34 mouse cellular contexts compared by ENCODE assay signal in genomic region chr2:116685756-116686155, GRCm38 (mm10).
"Had no signal": no experiment of that assay in that cellular context is flagged by ENCODE, and none has a peak within 500 bp of the region (broad histone marks: within the 10 kb centered on the region; RNA-seq: fewer than 3 reads in every experiment).

No protein-coding gene starts in this region.

- DNase-seq: heart, postnatal 10 days; heart, postnatal 14 days; heart, postnatal 36 days; heart, postnatal 4 days; kidney, adult 11 months; kidney, adult 18-20 months; kidney, adult 2 months; kidney, adult 8-10 months; kidney, postnatal 10 days; kidney, postnatal 14 days; kidney, postnatal 25 days; kidney, postnatal 36 days; kidney, postnatal 4 days; layer of hippocampus, adult 9-11 months; layer of hippocampus, postnatal 36 days had no signal

- H3K4me1 ChIP-seq: heart, embryonic 10.5 days; heart, embryonic 12.5 days; heart, embryonic 13.5 days; heart, embryonic 15.5 days; hindbrain, embryonic 10.5 days; hindbrain, embryonic 12.5 days; hindbrain, embryonic 13.5 days; hindbrain, embryonic 15.5 days; intestine, embryonic 15.5 days; kidney, embryonic 15.5 days had no signal

- H3K27ac ChIP-seq: heart, embryonic 10.5 days; heart, embryonic 13.5 days; heart, embryonic 15.5 days; hindbrain, embryonic 10.5 days; hindbrain, embryonic 12.5 days; hindbrain, embryonic 13.5 days; hindbrain, embryonic 14.5 days; hindbrain, embryonic 15.5 days; hindbrain, postnatal 0 days; intestine, embryonic 15.5 days; kidney, embryonic 15.5 days; kidney, postnatal 0 days; layer of hippocampus, adult 2 months had no signal

- H3K4me2 ChIP-seq: heart, embryonic 11.5 days; heart, embryonic 12.5 days; heart, embryonic 13.5 days; heart, embryonic 15.5 days; hindbrain, embryonic 12.5 days; hindbrain, embryonic 13.5 days; hindbrain, embryonic 14.5 days; hindbrain, embryonic 15.5 days; intestine, embryonic 15.5 days; kidney, embryonic 15.5 days had no signal

- H3K27me3 ChIP-seq: heart, embryonic 12.5 days; heart, embryonic 13.5 days; heart, embryonic 15.5 days; hindbrain, embryonic 12.5 days; hindbrain, embryonic 13.5 days; hindbrain, embryonic 15.5 days; intestine, embryonic 15.5 days; kidney, embryonic 15.5 days had no signal

- H3K9me3 ChIP-seq: heart, embryonic 10.5 days; heart, embryonic 12.5 days; heart, embryonic 13.5 days; heart, embryonic 15.5 days; hindbrain, embryonic 10.5 days; hindbrain, embryonic 12.5 days; hindbrain, embryonic 13.5 days; hindbrain, embryonic 15.5 days; intestine, embryonic 15.5 days; kidney, embryonic 15.5 days had no signal

- H3K9ac ChIP-seq: heart, embryonic 12.5 days; heart, embryonic 13.5 days; heart, embryonic 15.5 days; hindbrain, embryonic 12.5 days; hindbrain, embryonic 13.5 days; hindbrain, embryonic 14.5 days; hindbrain, embryonic 15.5 days; intestine, embryonic 15.5 days; kidney, embryonic 15.5 days had no signal

- ATAC-seq: hindbrain, embryonic 16.5 days; hindbrain, postnatal 0 days; inflammation-experienced regulatory T-cells, adult 6 months; intestine, embryonic 15.5 days; intestine, embryonic 16.5 days; intestine, postnatal 0 days had no signal

- H3K4me3 ChIP-seq: heart, embryonic 10.5 days; heart, embryonic 12.5 days; heart, embryonic 13.5 days; heart, embryonic 15.5 days; hindbrain, embryonic 10.5 days; hindbrain, embryonic 12.5 days; hindbrain, embryonic 13.5 days; hindbrain, embryonic 15.5 days; intestine, embryonic 15.5 days; kidney, embryonic 15.5 days; layer of hippocampus, adult 2 months had no signal

- H3K36me3 ChIP-seq: heart, embryonic 10.5 days; heart, embryonic 12.5 days; heart, embryonic 13.5 days; heart, embryonic 15.5 days; hindbrain, embryonic 10.5 days; hindbrain, embryonic 12.5 days; hindbrain, embryonic 13.5 days; hindbrain, embryonic 15.5 days; intestine, embryonic 15.5 days; kidney, embryonic 15.5 days had no signal
